Mouse (Mus musculus) midbrain, embryonic 11.5 days (tissue): ENCODE measurements around the gene Rps8. TPM values are rescaled to one million over a fixed set of nuclear protein-coding genes. Genes with fewer than 3 reads are reported as not detected.

Experiments used
- ATAC-seq: fragments of 200-750 bp; cut with Nextera tagmentation; 2 replicates; pipeline ENCODE4 v1.8.0; 2017; ENCODE audit warnings: moderate TSS enrichment, moderate library complexity; ENCODE audit not compliant: low FRiP score
- DNase-seq: peaks from one replicate; pipeline ENCODE4 v3.0.0; 2015; ENCODE audit warnings: low spot score; ENCODE audit errors: missing footprints
- H3K27ac ChIP-seq: fragments of 300-500 bp; sonication (generic); 2 replicates; pipeline ENCODE4 v1.5.1; 2014; ENCODE audit warnings: low read depth, low read length
- H3K27me3 ChIP-seq: fragments of 300-500 bp; sonication (generic); 2 replicates; pipeline ENCODE4 v1.6.1; 2014; ENCODE audit warnings: mild to moderate bottlenecking, low read length, moderate library complexity, mixed read lengths; ENCODE audit not compliant: control insufficient read depth, insufficient read depth
- H3K36me3 ChIP-seq: fragments of 300-500 bp; sonication (generic); 2 replicates; pipeline ENCODE4 v1.6.1; 2014; ENCODE audit warnings: mild to moderate bottlenecking, low read length, moderate library complexity, mixed read lengths; ENCODE audit not compliant: control insufficient read depth, insufficient read depth
- H3K4me1 ChIP-seq: fragments of 300-500 bp; sonication (generic); 2 replicates; pipeline ENCODE4 v1.6.1; 2014; ENCODE audit warnings: low read length; ENCODE audit not compliant: control insufficient read depth, insufficient read depth
- H3K4me2 ChIP-seq: fragments of 300-500 bp; sonication (generic); 2 replicates; pipeline ENCODE4 v1.6.1; 2014; ENCODE audit warnings: mild to moderate bottlenecking, moderate library complexity
- H3K4me3 ChIP-seq: fragments of 300-500 bp; sonication (generic); 2 replicates; pipeline ENCODE4 v1.5.1; 2014; ENCODE audit warnings: low read depth, low read length
- H3K9ac ChIP-seq: fragments of 300-500 bp; sonication (generic); 2 replicates; pipeline ENCODE4 v1.6.1; 2014; ENCODE audit warnings: low read length
- H3K9me3 ChIP-seq: fragments of 300-500 bp; sonication (generic); 2 replicates; pipeline ENCODE4 v1.6.1; 2016; ENCODE audit warnings: low read length; ENCODE audit not compliant: control insufficient read depth
- WGBS: fragments of 180-500 bp; shearing (Covaris S2); extraction: QIAGEN DNeasy Blood & Tissue Kit; methylation state at CpG from one replicate; pipeline ENCODE4 v1.1.7; 2014; 5-methylcytosine and 5-hydroxymethylcytosine counted together
- polyA plus RNA-seq: library from polyadenylated mRNA; unstranded; fragments of >200 nt; fragmentation: Nextera tagmentation; extraction: Ambion mirVana; gene quantifications from 2 replicates; pipeline ENCODE4 v1.2.1, GENCODE M21; 2014

Rps8 gene
- polyA plus RNA-seq: 780 and 794 TPM in 2 replicates

DNA sequence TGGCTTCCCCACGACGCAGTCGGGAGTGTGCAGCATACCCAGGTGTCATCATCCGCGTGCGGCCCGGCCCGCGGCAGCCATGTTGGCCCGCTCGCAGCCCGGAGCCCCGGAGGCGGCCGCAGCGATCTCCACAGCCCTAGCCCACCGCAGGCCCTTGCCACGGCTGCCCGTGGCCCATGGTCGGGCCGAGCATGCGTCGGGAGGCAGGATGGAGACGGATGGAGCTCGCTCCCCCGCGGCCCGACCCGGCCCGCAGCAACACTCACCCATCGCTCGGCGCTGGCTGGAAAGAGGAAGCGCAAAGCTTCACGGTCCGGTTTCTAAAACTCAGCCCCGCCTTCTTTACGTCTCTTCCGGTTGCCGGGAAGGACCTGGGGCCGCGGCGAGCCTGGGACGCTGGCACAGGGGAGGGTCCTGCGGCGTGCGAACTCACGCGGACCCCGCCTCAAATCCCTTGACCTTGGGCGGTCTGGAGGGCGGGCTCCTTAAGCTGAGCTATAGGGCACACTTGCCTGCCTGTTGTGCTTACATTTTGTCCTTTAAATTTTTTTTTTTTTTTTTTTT lies at the start of gene Rps8:
Gene Rps8 (minus strand): TSS at position 452 of the 564 bp plus-strand sequence.
- peak within 1 kb of the TSS; percentile 95 for H3K4me3 ChIP-seq
- H3K27me3 ChIP-seq: no peaks in the 10 kb centered on the region
- peak within 1 kb of the TSS; percentile 93 for H3K4me2 ChIP-seq
- peak within 1 kb of the TSS; percentile 92 for H3K27ac ChIP-seq
- peak within 1 kb of the TSS; percentile 95 for H3K9ac ChIP-seq
- H3K9me3 ChIP-seq: no peaks in the 10 kb centered on the region
- H3K4me1 ChIP-seq: peaks cover 5% of the 10 kb centered on the region
- peak; percentile 96 for ATAC-seq
- H3K36me3 ChIP-seq: peaks cover 24% of the 10 kb centered on the region
- under 1% methylated on average over 52 of the region's 52 CpGs for WGBS
- peak; percentile 97 for DNase-seq

DNA sequence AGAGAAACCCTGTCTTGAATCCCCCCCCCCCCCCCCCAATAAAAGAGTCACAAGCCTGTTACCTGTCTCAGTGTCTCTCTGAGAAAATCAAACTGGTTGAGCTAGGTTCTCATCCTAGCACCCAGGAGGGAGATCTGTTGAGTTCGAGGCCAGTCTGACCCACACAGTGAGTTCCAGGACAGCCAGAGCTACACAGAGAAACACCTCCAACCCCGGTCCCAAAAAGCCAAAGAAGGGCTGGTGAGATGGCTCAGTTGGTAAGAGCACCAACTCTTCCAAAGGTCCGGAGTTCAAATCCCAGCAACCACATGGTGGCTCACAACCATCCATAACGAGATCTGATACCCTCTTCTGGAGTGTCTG lies 46.9 kb upstream of the Rps8 start:
- no peaks in the 10 kb centered on the region for H3K9me3 ChIP-seq
- no peaks in the 10 kb centered on the region for H3K27me3 ChIP-seq
- H3K36me3 ChIP-seq: no peaks in the 10 kb centered on the region
- H3K4me3 ChIP-seq: no peak overlapping the region
- H3K9ac ChIP-seq: no peak overlapping the region
- ATAC-seq (no peak; the same call in 1 of the 2 replicates), DNase-seq (no peak)
- 65% methylated on average over 4 of the region's 4 CpGs for WGBS
- H3K27ac ChIP-seq: no peak overlapping the region
- no peak overlapping the region for H3K4me2 ChIP-seq
- no peaks in the 10 kb centered on the region for H3K4me1 ChIP-seq

DNA sequence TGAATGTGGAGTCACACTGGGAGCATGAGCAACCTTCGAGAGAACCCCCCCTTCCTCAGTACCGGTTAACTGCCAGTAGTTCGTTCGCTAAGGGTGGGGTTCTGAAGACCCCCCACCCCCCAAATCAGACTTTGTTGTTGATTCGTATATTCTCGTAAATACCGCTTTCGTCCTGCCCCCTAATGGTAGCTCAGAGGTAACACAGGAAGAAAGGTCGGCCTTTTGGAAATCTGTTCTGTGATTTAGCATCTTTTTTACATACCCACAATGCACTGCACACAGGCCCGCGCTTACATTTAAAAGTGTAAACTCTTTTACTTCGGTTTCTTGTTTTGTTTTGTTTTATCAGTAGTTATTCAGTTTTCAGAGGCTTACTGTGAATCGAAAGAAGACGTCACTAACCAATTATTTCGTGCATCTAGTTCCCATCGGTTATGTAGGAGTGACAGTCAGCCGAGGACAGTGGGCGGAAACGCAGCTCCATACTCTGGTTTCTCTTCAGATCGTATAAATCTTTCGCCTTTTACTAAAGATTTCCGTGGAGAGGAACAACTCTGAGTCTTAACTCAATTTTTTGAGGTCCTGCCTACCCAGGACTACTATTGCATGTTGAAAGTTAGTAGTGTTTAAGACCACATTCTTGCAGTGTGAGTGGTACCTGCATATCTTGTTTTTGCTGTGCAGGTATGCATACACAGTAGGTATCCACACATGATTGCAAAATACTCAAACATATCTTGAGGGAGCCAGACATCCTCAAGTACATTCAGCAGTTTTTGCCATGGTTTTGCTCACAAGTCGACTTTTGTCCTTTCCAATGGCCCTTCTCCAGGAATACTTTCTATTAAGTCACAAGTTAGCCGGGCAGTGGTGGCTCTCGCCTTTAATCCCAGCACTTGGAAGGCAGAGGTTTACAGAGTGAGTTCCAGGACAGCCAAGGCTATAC lies 46.3 kb upstream of the Rps8 start:
- H3K9ac ChIP-seq: peak overlapping the region; percentile 64
- DNase-seq: peak; percentile 98
- H3K9me3 ChIP-seq: no peaks in the 10 kb centered on the region
- H3K27ac ChIP-seq: peak overlapping the region; percentile 32; the same call in 1 of the 2 replicates
- peak overlapping the region; percentile 34 for H3K4me2 ChIP-seq
- H3K4me1 ChIP-seq: no peaks in the 10 kb centered on the region
- no peaks in the 10 kb centered on the region for H3K27me3 ChIP-seq
- WGBS: 1% methylated on average over 25 of the region's 25 CpGs
- H3K4me3 ChIP-seq: peak overlapping the region; percentile 24
- ATAC-seq: peak; percentile 83
- H3K36me3 ChIP-seq: no peaks in the 10 kb centered on the region

DNA sequence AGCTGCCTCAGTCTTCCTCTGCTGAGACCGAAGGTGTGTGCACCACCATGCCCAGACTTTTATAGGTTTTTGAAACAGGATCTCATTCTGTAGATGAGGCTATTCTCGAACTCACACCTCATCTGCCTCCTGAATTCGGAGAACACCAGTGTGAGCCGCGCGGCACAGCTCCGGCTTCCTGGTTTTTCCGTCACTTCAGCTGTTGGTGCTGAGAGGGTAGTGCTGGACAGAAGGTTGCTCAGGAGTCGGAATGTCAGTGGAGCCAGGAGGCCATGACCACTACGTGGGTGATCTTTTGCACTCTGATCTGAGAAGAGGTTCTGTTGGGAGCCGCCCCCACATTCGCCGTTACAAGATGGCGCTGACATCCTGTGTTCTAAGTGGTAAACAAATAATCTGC lies 35.8 kb upstream of the Rps8 start:
- DNase-seq: no peak
- Histone ChIP-seq H3K9me3 (no peaks in the 10 kb centered on the region), H3K27ac (no peak overlapping the region), H3K4me3 (no peak overlapping the region), H3K4me1 (no peaks in the 10 kb centered on the region), H3K9ac (no peak overlapping the region), H3K27me3 (no peaks in the 10 kb centered on the region), H3K36me3 (no peaks in the 10 kb centered on the region), H3K4me2 (no peak overlapping the region)
- ATAC-seq: no peak
- WGBS: 95% methylated on average over 14 of the region's 14 CpGs

DNA sequence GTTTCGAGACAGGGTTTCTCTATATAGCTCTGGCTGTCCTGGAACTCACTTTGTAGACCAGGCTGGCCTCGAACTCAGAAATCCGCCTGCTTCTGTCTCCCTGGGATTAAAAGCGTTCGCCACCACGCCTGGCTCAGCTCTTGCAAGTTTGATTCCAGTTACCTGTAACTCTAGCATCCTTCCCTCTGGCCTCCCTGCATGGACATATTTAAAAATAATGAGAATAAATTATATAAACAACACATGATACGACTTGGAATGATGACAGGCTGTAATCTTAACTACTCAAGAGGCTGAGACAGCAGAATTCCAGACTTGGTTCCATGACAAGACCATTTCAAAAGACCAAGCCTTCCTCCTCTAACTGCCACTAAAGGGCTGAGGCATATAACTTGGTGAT lies 34.6 kb upstream of the Rps8 start:
- no peak for ATAC-seq
- H3K4me2 ChIP-seq: no peak overlapping the region
- WGBS: 71% methylated on average over 7 of the region's 7 CpGs

DNA sequence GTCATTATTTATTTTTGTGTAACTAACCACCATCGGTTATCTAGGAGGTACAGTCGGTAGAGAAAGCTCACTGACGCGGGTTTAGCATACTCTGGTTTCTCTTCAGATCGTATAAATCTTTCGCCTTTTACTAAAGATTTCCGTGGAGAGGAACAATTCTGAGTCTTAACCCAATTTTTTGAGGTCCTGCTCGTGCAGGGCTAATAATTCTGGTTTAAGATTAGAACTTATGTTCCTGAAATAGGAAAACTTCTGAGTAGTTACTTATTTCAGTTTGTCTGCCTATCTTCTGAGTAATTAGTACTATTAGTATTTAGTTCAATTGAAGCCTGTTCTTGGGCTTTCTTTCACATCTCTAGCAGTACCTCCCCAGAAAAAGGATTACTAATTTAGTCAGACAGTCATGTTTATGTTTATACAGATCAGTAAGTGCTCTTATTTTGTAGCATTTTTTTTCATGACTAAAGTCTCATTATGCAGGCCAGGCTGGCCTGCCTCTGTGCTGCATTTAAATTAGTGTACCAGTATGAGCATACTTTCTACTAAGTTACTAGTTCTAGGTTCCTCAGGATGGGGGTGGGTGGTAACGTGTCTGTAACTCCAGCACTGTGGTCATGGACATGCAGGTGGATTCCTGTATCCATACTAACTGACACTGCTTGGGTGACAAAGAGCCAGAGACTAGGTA lies 34.0 kb upstream of the Rps8 start:
- DNase-seq: peak; percentile 97
- under 1% methylated on average over 9 of the region's 9 CpGs for WGBS
- no peak overlapping the region for H3K4me3 ChIP-seq

More for the DNA sequence above, 34.6 kb upstream of the Rps8 start:
- Histone ChIP-seq H3K9ac (no peak overlapping the region), H3K4me3 (no peak overlapping the region), H3K9me3 (no peaks in the 10 kb centered on the region), H3K36me3 (no peaks in the 10 kb centered on the region), H3K4me1 (no peaks in the 10 kb centered on the region), H3K27ac (0 out of 2 replicates have a peak overlapping the region, but pooled peaks have one; percentile 40), H3K27me3 (no peaks in the 10 kb centered on the region)
- DNase-seq: no peak

DNA sequence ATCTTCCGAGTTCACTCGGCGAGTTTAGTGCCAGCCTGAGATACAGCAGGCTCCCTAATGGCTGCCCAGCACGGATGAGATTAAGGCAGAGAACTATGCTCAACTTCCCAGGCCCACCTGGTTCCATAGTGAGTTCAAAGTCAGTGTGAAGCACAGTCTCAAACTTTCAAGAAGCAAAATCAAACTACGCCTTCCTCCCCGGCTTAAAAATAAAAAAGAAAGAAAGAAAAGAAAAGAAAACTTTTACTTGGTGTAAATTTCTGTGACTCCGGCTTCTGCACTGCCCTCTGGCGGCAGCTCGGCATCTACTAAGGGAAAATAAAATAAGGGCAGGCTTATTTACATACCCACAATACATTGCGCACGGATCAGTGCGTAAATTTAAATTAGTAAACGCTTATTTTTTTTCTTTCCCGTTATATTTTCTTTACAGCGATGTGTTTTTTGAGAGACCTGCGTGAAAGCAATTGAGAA lies 33.4 kb upstream of the Rps8 start:
- WGBS: 3% methylated on average over 16 of the region's 16 CpGs
- Histone ChIP-seq H3K4me3 (0 out of 2 replicates have a peak overlapping the region, but pooled peaks have one; percentile 13), H3K27me3 (no peaks in the 10 kb centered on the region), H3K4me1 (no peaks in the 10 kb centered on the region), H3K36me3 (no peaks in the 10 kb centered on the region), H3K9me3 (no peaks in the 10 kb centered on the region), H3K27ac (peak overlapping the region; percentile 50), H3K4me2 (peak overlapping the region; percentile 34), H3K9ac (peak overlapping the region; percentile 54)
- DNase-seq: peak; percentile 98
- ATAC-seq: peak; percentile 82

More for the DNA sequence above, 34.0 kb upstream of the Rps8 start:
- peak overlapping the region; percentile 54 for H3K9ac ChIP-seq
- H3K36me3 ChIP-seq: no peaks in the 10 kb centered on the region
- peak overlapping the region; percentile 34; the same call in 1 of the 2 replicates for H3K4me2 ChIP-seq
- H3K9me3 ChIP-seq: no peaks in the 10 kb centered on the region
- H3K27me3 ChIP-seq: no peaks in the 10 kb centered on the region
- H3K27ac ChIP-seq: peak overlapping the region; percentile 50
- peak; percentile 89 for ATAC-seq
- no peaks in the 10 kb centered on the region for H3K4me1 ChIP-seq

DNA sequence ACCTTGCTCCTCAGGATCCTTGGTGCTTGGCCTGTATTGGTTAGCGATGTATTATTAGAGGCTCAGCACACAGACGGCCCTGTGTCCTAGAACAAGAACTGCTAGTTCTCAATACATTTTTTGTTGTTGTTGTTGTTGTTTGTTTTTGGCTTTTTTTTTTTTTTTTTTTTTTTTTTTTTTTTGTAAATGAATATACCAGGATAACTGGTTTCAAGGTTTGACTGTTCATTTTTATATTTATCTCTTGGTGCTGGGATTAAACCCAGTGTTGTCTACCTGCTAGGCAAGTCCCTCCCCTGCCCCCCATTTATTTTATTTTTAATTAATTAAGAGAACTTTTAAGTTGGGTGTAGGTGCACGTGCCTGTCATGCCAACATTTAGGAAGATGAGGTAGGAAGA lies 32.9 kb upstream of the Rps8 start:
- WGBS: 53% methylated on average over 3 of the region's 3 CpGs
- ATAC-seq (no peak), DNase-seq (no peak)
- H3K4me2 ChIP-seq: peak overlapping the region; percentile 34
- H3K27me3 ChIP-seq: no peaks in the 10 kb centered on the region
- no peaks in the 10 kb centered on the region for H3K4me1 ChIP-seq
- H3K27ac ChIP-seq: peak overlapping the region; percentile 50; the same call in 1 of the 2 replicates
- H3K4me3 ChIP-seq: 0 out of 2 replicates have a peak overlapping the region, but pooled peaks have one; percentile 13
- H3K9ac ChIP-seq: peak overlapping the region; percentile 54
- H3K36me3 ChIP-seq: no peaks in the 10 kb centered on the region
- no peaks in the 10 kb centered on the region for H3K9me3 ChIP-seq
